Mouse (Mus musculus): ENCODE data around the gene B230217C12Rik. TPM values are rescaled to one million over a fixed set of nuclear protein-coding genes. Genes with fewer than 3 reads are reported as not detected.
A peak's percentile ranks its signal among the peaks of the same experiment; 100 is the strongest.

Gene B230217C12Rik
- polyA plus RNA-seq, 1 experiment from 2014 or later = 5.5 TPM

DNA sequence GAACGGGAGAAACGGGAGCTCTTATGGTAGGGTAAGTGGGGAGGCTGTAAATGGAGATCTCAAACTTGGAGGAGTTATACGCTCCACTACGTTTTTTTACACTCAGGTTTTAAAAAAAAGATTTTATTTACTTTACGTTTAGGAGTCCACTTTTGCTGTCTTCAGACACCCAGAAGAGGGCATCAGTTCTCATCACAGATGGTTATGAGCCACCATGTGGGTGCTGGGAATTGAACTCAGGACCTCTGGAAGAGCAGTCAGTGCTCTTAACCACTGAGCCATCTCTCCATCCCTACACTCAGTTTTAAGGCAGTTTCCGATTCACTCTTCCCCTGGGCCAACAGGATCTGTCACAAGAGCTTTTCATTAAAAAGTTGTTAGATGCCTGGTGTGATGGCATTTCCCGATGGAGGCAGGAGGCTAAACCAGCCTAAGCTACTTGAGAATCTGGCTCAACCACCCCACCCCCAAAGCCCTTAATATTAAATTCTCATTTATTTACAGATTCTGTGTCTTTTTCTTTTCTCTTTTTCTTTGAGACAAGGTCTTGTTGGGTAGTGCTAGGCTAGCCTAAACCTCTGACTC lies 44.1 kb downstream of the B230217C12Rik start:
- no peaks in the 10 kb centered on the region for H3K36me3 ChIP-seq (ENCODE audit: control insufficient read depth, insufficient read depth, low read length)
- no peak for ATAC-seq (ENCODE audit: insufficient number of reproducible peaks, insufficient read depth, low FRiP score, low read depth)
- H3K4me2 ChIP-seq (ENCODE audit: low read length) = peak overlapping the region; percentile 75
- peak overlapping the region; percentile 73 to 84 for H3K27ac ChIP-seq (replicated peaks in 1 of 2; ENCODE audit: control insufficient read depth in 1 of 2, insufficient read depth in 1 of 2, low read depth in 2 of 2, low read length in 2 of 2)
- H3K27me3 ChIP-seq (ENCODE audit: control insufficient read depth, insufficient read depth, low read length) = no peaks in the 10 kb centered on the region
- peak overlapping the region; percentile 68 for H3K9ac ChIP-seq (ENCODE audit: low read length)
- no peaks in the 10 kb centered on the region for H3K4me1 ChIP-seq (ENCODE audit: control insufficient read depth in 2 of 2, insufficient read depth in 2 of 2, low read length in 2 of 2)
- H3K9me3 ChIP-seq (ENCODE audit: control insufficient read depth, low read length) = peaks cover 5% of the 10 kb centered on the region; the same call in 1 of the 2 replicates
- H3K4me3 ChIP-seq (ENCODE audit: control insufficient read depth in 1 of 2, insufficient read depth in 1 of 2, low read depth in 1 of 2, low read length in 2 of 2) = peak overlapping the region; percentile 62 to 65
- 24% methylated on average over 7 of the region's 7 CpGs for WGBS

- no peak overlapping the region for H3K27ac ChIP-seq (replicated peaks in 1 of 2; ENCODE audit: control insufficient read depth in 1 of 2, insufficient read depth in 1 of 2, low read depth in 2 of 2, low read length in 2 of 2)
- 82% methylated on average over 2 of the region's 2 CpGs for WGBS
Measured at GRCm38 (mm10) chr11:97885296-97885915, 44.8 kb downstream of the B230217C12Rik start.

DNA sequence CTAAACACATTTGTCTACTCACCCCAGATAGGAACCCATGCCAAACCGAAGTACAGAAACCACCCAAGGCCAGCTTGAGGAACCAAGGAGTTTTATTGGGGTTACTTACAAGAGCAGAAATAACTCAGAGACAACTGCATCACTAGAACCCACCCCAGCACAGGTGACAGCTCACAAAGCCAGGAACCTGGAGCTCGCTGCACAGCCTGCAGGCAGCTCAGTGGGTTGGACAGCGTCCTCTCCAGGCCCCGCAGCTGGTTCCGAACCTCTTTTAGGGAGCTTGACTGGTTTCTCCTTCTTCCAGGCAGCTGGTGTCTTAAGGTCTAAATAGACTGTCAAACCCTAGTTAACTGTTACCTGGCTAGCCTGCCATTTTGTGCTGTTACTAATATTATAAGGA lies 51.2 kb downstream of the B230217C12Rik start:
- Histone ChIP-seq H3K4me3 (ENCODE audit: control insufficient read depth in 1 of 2, insufficient read depth in 1 of 2, low read depth in 1 of 2, low read length in 2 of 2) (no peak overlapping the region), H3K27me3 (ENCODE audit: control insufficient read depth, insufficient read depth, low read length) (no peaks in the 10 kb centered on the region), H3K9me3 (ENCODE audit: control insufficient read depth, low read length) (0 out of 2 replicates have a peak, but pooled peaks cover 4% of the 10 kb centered on the region), H3K27ac (replicated peaks in 1 of 2; ENCODE audit: control insufficient read depth in 1 of 2, insufficient read depth in 1 of 2, low read depth in 2 of 2, low read length in 2 of 2) (no peak overlapping the region), H3K4me2 (ENCODE audit: low read length) (no peak overlapping the region), H3K9ac (ENCODE audit: low read length) (no peak overlapping the region), H3K4me1 (ENCODE audit: control insufficient read depth in 2 of 2, insufficient read depth in 2 of 2, low read length in 2 of 2) (no peaks in the 10 kb centered on the region), H3K36me3 (ENCODE audit: control insufficient read depth, insufficient read depth, low read length) (no peaks in the 10 kb centered on the region)
- ATAC-seq (ENCODE audit: insufficient number of reproducible peaks, insufficient read depth, low FRiP score, low read depth) = no peak
- WGBS = 64% methylated on average over 5 of the region's 5 CpGs

More at GRCm38 (mm10) chr11:97885296-97885915, 44.8 kb downstream of the B230217C12Rik start:
- Histone ChIP-seq H3K9me3 (ENCODE audit: control insufficient read depth, low read length) (peaks cover 5% of the 10 kb centered on the region; the same call in 1 of the 2 replicates), H3K36me3 (ENCODE audit: control insufficient read depth, insufficient read depth, low read length) (no peaks in the 10 kb centered on the region), H3K27me3 (ENCODE audit: control insufficient read depth, insufficient read depth, low read length) (no peaks in the 10 kb centered on the region), H3K4me3 (ENCODE audit: control insufficient read depth in 1 of 2, insufficient read depth in 1 of 2, low read depth in 1 of 2, low read length in 2 of 2) (no peak overlapping the region), H3K4me2 (ENCODE audit: low read length) (no peak overlapping the region), H3K4me1 (ENCODE audit: control insufficient read depth in 2 of 2, insufficient read depth in 2 of 2, low read length in 2 of 2) (no peaks in the 10 kb centered on the region), H3K9ac (ENCODE audit: low read length) (no peak overlapping the region)
- ATAC-seq (ENCODE audit: insufficient number of reproducible peaks, insufficient read depth, low FRiP score, low read depth) = no peak

Other genes starting within 250 kb of the B230217C12Rik start
- 0.77 and 1.00 TPM in 2 replicates for gene Epop, start 211.1 kb upstream of the B230217C12Rik start, polyA plus RNA-seq (2014; fragmentation: Nextera tagmentation; extraction: Ambion mirVana)
- gene Mllt6, start 177.4 kb upstream of the B230217C12Rik start, polyA plus RNA-seq (2014; fragmentation: Nextera tagmentation; extraction: Ambion mirVana) = 3.2 and 3.3 TPM in 2 replicates
- 52.6 and 63.2 TPM in 2 replicates for gene Cisd3, start 155.0 kb upstream of the B230217C12Rik start, polyA plus RNA-seq (2014; fragmentation: Nextera tagmentation; extraction: Ambion mirVana)
- 12.5 and 14.5 TPM in 2 replicates for gene Pcgf2, start 140.3 kb upstream of the B230217C12Rik start, polyA plus RNA-seq (2014; fragmentation: Nextera tagmentation; extraction: Ambion mirVana)
- 430 and 441 TPM in 2 replicates for gene Psmb3, start 137.4 kb upstream of the B230217C12Rik start, polyA plus RNA-seq (2014; fragmentation: Nextera tagmentation; extraction: Ambion mirVana)
- gene Pip4k2b, start 96.1 kb upstream of the B230217C12Rik start, polyA plus RNA-seq (2014; fragmentation: Nextera tagmentation; extraction: Ambion mirVana) = 0.80 and 1.1 TPM in 2 replicates
- gene Cwc25, start 74.2 kb upstream of the B230217C12Rik start, polyA plus RNA-seq (2014; fragmentation: Nextera tagmentation; extraction: Ambion mirVana) = 9.0 and 9.8 TPM in 2 replicates
- gene 1700001P01Rik, start 64.9 kb upstream of the B230217C12Rik start, polyA plus RNA-seq (2014; fragmentation: Nextera tagmentation; extraction: Ambion mirVana) = not detected in 2 replicates
- 499 and 536 TPM in 2 replicates for gene Rpl23, start 58.3 kb upstream of the B230217C12Rik start, polyA plus RNA-seq (2014; fragmentation: Nextera tagmentation; extraction: Ambion mirVana)
- gene Lasp1, start 41.8 kb upstream of the B230217C12Rik start, polyA plus RNA-seq (2014; fragmentation: Nextera tagmentation; extraction: Ambion mirVana) = 26.5 and 28.1 TPM in 2 replicates
- gene Fbxo47, start 43.4 kb downstream of the B230217C12Rik start, polyA plus RNA-seq (2014; fragmentation: Nextera tagmentation; extraction: Ambion mirVana) = 1.2 and 1.5 TPM in 2 replicates
- 0.43 and 0.66 TPM in 2 replicates for gene Plxdc1, start 145.7 kb downstream of the B230217C12Rik start, polyA plus RNA-seq (2014; fragmentation: Nextera tagmentation; extraction: Ambion mirVana)
- gene Arl5c, start 155.4 kb downstream of the B230217C12Rik start, polyA plus RNA-seq (2014; fragmentation: Nextera tagmentation; extraction: Ambion mirVana) = 3.2 and 4.0 TPM in 2 replicates
- gene Cacnb1, start 182.3 kb downstream of the B230217C12Rik start, polyA plus RNA-seq (2014; fragmentation: Nextera tagmentation; extraction: Ambion mirVana) = 7.1 and 7.9 TPM in 2 replicates
- gene Rpl19, start 185.9 kb downstream of the B230217C12Rik start, polyA plus RNA-seq (2014; fragmentation: Nextera tagmentation; extraction: Ambion mirVana) = 721 and 767 TPM in 2 replicates
- 0.59 and 0.78 TPM in 2 replicates for gene Stac2, start 212.7 kb downstream of the B230217C12Rik start, polyA plus RNA-seq (2014; fragmentation: Nextera tagmentation; extraction: Ambion mirVana)